ENCODE assay signal across 25 mouse cellular contexts in genomic region chr16:38442216-38442615, GRCm38 (mm10). TPM values are rescaled to one million over a fixed set of nuclear protein-coding genes. Genes with fewer than 3 reads are reported as not detected.
DNase-seq lines count a peak whose midpoint lies in the region; ATAC-seq and TF ChIP-seq lines count a peak whose summit lies in the region.
"Had no signal": no experiment of that assay in that cellular context is flagged by ENCODE, and none has a peak within 500 bp of the region (broad histone marks: within the 10 kb centered on the region; RNA-seq: fewer than 3 reads in every experiment).

No protein-coding gene starts in this region.

- in situ Hi-C loops in ES-E14 (cut with MboI; ENCODE audit: low sequenced_read_pairs in 2 of 2, unreplicated experiment in 2 of 2): no loop called here

- peak overlapping the region; percentile 92 for H3K27ac ChIP-seq in ES-E14 (ENCODE audit: insufficient read depth, low read depth, low read length, poor library complexity, severe bottlenecking)
- H3K27ac ChIP-seq in embryonic fibroblast, embryonic 13.5 days (ENCODE audit: insufficient read depth, low read length): peak overlapping the region; percentile 53
- H3K27ac ChIP-seq: embryonic facial prominence, embryonic 10.5 days; embryonic facial prominence, embryonic 12.5 days; forebrain, embryonic 10.5 days; forebrain, embryonic 12.5 days had no signal

- H3K4me3 ChIP-seq in megakaryocyte, embryonic 14.5 days (replicated peaks): peak overlapping the region; percentile 48
- H3K4me3 ChIP-seq in ES-E14 (ENCODE audit: insufficient read depth in 1 of 2, low read depth in 1 of 2, low read length in 2 of 2, poor library complexity in 1 of 2, severe bottlenecking in 1 of 2): no peak overlapping the region
- H3K4me3 ChIP-seq in embryonic fibroblast, embryonic 13.5 days (ENCODE audit: insufficient read depth, low read length): no peak overlapping the region
- H3K4me3 ChIP-seq: embryonic facial prominence, embryonic 10.5 days; embryonic facial prominence, embryonic 12.5 days; erythroblast, embryonic 14.5 days; forebrain, embryonic 10.5 days; forebrain, embryonic 12.5 days had no signal

- H3K9ac ChIP-seq in ES-E14 (ENCODE audit: insufficient read depth, low read depth, low read length, poor library complexity, severe bottlenecking): peak overlapping the region; percentile 53; the same call in 1 of the 2 replicates
- H3K9ac ChIP-seq: embryonic facial prominence, embryonic 12.5 days; forebrain, embryonic 12.5 days had no signal

- ATAC-seq in megakaryocyte, adult 5-6 weeks (ENCODE audit: poor library complexity, severe bottlenecking): no peak
- ATAC-seq: activated CD4-positive, CD25-positive, alpha-beta regulatory T cell, adult 4 months; CD4-positive, CD25-positive, alpha-beta regulatory T cell, adult 4 months; forebrain, embryonic 14.5 days; forebrain, embryonic 16.5 days had no signal

- peaks cover 18% of the 10 kb centered on the region for H3K9me3 ChIP-seq in megakaryocyte, embryonic 14.5 days
- no peaks in the 10 kb centered on the region for H3K9me3 ChIP-seq in ES-E14 (ENCODE audit: control insufficient read depth, insufficient read depth, low read depth, low read length)
- H3K9me3 ChIP-seq: embryonic facial prominence, embryonic 10.5 days; embryonic facial prominence, embryonic 12.5 days; forebrain, embryonic 10.5 days; forebrain, embryonic 12.5 days had no signal

- TF ChIP-seq CTCF in embryonic fibroblast, embryonic 13.5 days (IDR thresholded peaks at IDR 0.05; ENCODE audit: borderline replicate concordance, insufficient read depth, low read length): no peak

- peaks cover 2% of the 10 kb centered on the region for H3K27me3 ChIP-seq in megakaryocyte, embryonic 14.5 days (replicated peaks)
- H3K27me3 ChIP-seq: CH12.LX; embryonic facial prominence, embryonic 12.5 days; forebrain, embryonic 12.5 days had no signal

- H3K4me1 ChIP-seq in megakaryocyte, embryonic 14.5 days: peaks cover 47% of the 10 kb centered on the region
- H3K4me1 ChIP-seq in ES-E14 (ENCODE audit: control insufficient read depth in 2 of 2, insufficient read depth in 2 of 2, low read length in 2 of 2, poor library complexity in 1 of 2): peaks cover 6% of the 10 kb centered on the region in 2 experiments; a peak in 3 of 4 replicates
- H3K4me1 ChIP-seq in embryonic fibroblast, embryonic 13.5 days (ENCODE audit: control insufficient read depth, insufficient read depth, low read length): no peaks in the 10 kb centered on the region
- H3K4me1 ChIP-seq: embryonic facial prominence, embryonic 10.5 days; embryonic facial prominence, embryonic 12.5 days; forebrain, embryonic 10.5 days; forebrain, embryonic 12.5 days had no signal

- no peak for TF ChIP-seq POLR2A in embryonic fibroblast, embryonic 13.5 days (IDR thresholded peaks at IDR 0.05; ENCODE audit: low read depth, low read length)

- no peak for DNase-seq in ES-E14 (ENCODE audit: low read depth, low spot score)
- DNase-seq in thymus, postnatal 36 days: no peak
- DNase-seq: adrenal gland, adult 8-10 months; adrenal gland, postnatal 14 days; adrenal gland, postnatal 36 days; B cell, adult 2 months; cerebellum, adult 11-12 months; cerebellum, adult 2 months; cerebellum, adult 9-10 months; cerebellum, postnatal 10 days; cerebellum, postnatal 25 days had no signal

- peaks cover 45% of the 10 kb centered on the region for H3K36me3 ChIP-seq in megakaryocyte, embryonic 14.5 days (replicated peaks; ENCODE audit: low read length)
- H3K36me3 ChIP-seq in ES-E14 (ENCODE audit: control insufficient read depth, insufficient read depth, low read length, poor library complexity, severe bottlenecking): peaks cover 23% of the 10 kb centered on the region

TF ChIP-seq in ES-E14, 5 proteins besides CTCF, POLR2A, EP300 and RAD21:
- no peak for TF ChIP-seq ZC3H11A (IDR thresholded peaks at IDR 0.05; ENCODE audit: borderline replicate concordance, low read depth, low read length)
- TF ChIP-seq CHD2 (IDR thresholded peaks at IDR 0.05; ENCODE audit: low read depth, low read length): no peak
- TF ChIP-seq MAFK (IDR thresholded peaks at IDR 0.05; ENCODE audit: insufficient read depth, low read depth, low read length): no peak
- no peak for TF ChIP-seq HCFC1 (IDR thresholded peaks at IDR 0.05; ENCODE audit: borderline replicate concordance, insufficient read depth, low read length)
- no peak for TF ChIP-seq ZNF384 (IDR thresholded peaks at IDR 0.05; ENCODE audit: low read depth, low read length)
TF ChIP-seq in ES-E14: peak in this region for 0.

RNA-seq across cellular contexts. Expression of gene Pla1a, which starts 9.3 kb away (rescaled TPM):
- polyA plus RNA-seq in megakaryocyte, embryonic 14.5 days (2012; ENCODE audit: insufficient read depth, low replicate concordance): not detected in 2 replicates
- total RNA-seq in megakaryocyte, adult 5-6 weeks (2015): 0.38 TPM in 1 of 2 replicates, not detected in the other
- total RNA-seq in megakaryocyte, adult 5-6 weeks (2017): not detected in 2 replicates
- total RNA-seq in ES-E14 (2012; rRNA removed): 4.9 and 6.0 TPM in 2 replicates
- polyA plus RNA-seq in embryonic fibroblast, embryonic 13.5 days (2011; ENCODE audit: insufficient read length, low read depth, missing spikeins): 1.2 and 2.2 TPM in 2 replicates
- total RNA-seq: MEL had no signal
- polyA plus RNA-seq: activated CD4-positive, CD25-positive, alpha-beta regulatory T cell, adult 4 months; embryonic facial prominence, embryonic 10.5 days; erythroblast, embryonic 14.5 days; forebrain, embryonic 10.5 days had no signal

RNA-seq across cellular contexts. Expression of gene Adprh, which starts 10.3 kb away (rescaled TPM):
- polyA plus RNA-seq in megakaryocyte, embryonic 14.5 days (2012; ENCODE audit: insufficient read depth, low replicate concordance): 423 and 659 TPM in 2 replicates
- 30.6 and 30.9 TPM in 2 replicates for total RNA-seq in megakaryocyte, adult 5-6 weeks (2015)
- 18.3 and 19.2 TPM in 2 replicates for total RNA-seq in megakaryocyte, adult 5-6 weeks (2017)
- 70.2 and 121 TPM in 2 replicates for total RNA-seq in ES-E14 (2012; rRNA removed)
- polyA plus RNA-seq in embryonic fibroblast, embryonic 13.5 days (2011; ENCODE audit: insufficient read length, low read depth, missing spikeins): 53.9 and 66.6 TPM in 2 replicates

RNA-seq across cellular contexts. Expression of gene Cd80, which starts 13.1 kb away (rescaled TPM):
- polyA plus RNA-seq in megakaryocyte, embryonic 14.5 days (2012; ENCODE audit: insufficient read depth, low replicate concordance): 0.17 TPM in 1 of 2 replicates, not detected in the other
- 6.5 and 10.4 TPM in 2 replicates for total RNA-seq in megakaryocyte, adult 5-6 weeks (2015)
- 3.0 and 4.0 TPM in 2 replicates for total RNA-seq in megakaryocyte, adult 5-6 weeks (2017)
- 11.1 and 15.2 TPM in 2 replicates for total RNA-seq in ES-E14 (2012; rRNA removed)
- polyA plus RNA-seq in embryonic fibroblast, embryonic 13.5 days (2011; ENCODE audit: insufficient read length, low read depth, missing spikeins): 22.9 and 62.4 TPM in 2 replicates
- polyA plus RNA-seq: erythroblast, embryonic 14.5 days had no signal
